Mouse (Mus musculus) left cerebral cortex, postnatal 25 days (tissue): ENCODE measurements at regions not wholly inside any gene's neighbourhood (a gene's known extent, or its start where the extent isn't known, plus 50 kb on each side); places are given as distances from the start of the nearest gene placed in this dataset.

Experiments
- DNase-seq, 2 experiments: peaks; one replicate each; pipeline ENCODE4 v3.0.0; 2022; ENCODE audit warnings: low spot score in 2 of 2, mixed read lengths in 1 of 2
- intact Hi-C: fragments of 180-260 bp; cut with DNase I; formaldehyde crosslinking; loops from one replicate; pipeline ENCODE4 v1.15.1; 2025

GRCm38 (mm10) chr2:64860113-64860512, 164.7 kb downstream of the Grb14 start:
- no peak for DNase-seq
- intact Hi-C loops, result no loop called here

GRCm38 (mm10) chr2:64853918-64854317, 170.9 kb downstream of the Grb14 start:
- peak; percentile 86 to 87 for DNase-seq
- intact Hi-C loops, result loop anchor here (2.0 to 10.0 kb wide), 4 partner anchors 759 to 1382 kb away; partner anchors contain the start of gene Fign

- DNase-seq, result no peak
- intact Hi-C loops, result loop anchor here (5.0 to 10.0 kb wide), 3 partner anchors 758 to 1381 kb away; partner anchors contain the start of gene Fign
These were observed 171.9 kb downstream of the Grb14 start for GRCm38 (mm10) chr2:64852913-64853312.

- intact Hi-C loops, result loop anchor here (5.0 to 10.0 kb wide), 3 partner anchors 756 to 1379 kb away; partner anchors contain the start of gene Fign
- DNase-seq, result no peak
These were observed 173.7 kb downstream of the Grb14 start for GRCm38 (mm10) chr2:64851096-64851495.

GRCm38 (mm10) chr2:64850656-64851055, 174.1 kb downstream of the Grb14 start:
- intact Hi-C loops, result loop anchor here (5.0 to 10.0 kb wide), 3 partner anchors 756 to 1378 kb away; partner anchors contain the start of gene Fign
- DNase-seq, result no peak

GRCm38 (mm10) chr2:64824494-64824893, 200.3 kb downstream of the Grb14 start:
- no peak for DNase-seq
- intact Hi-C loops, result no loop called here

GRCm38 (mm10) chr2:64823905-64824304, 200.9 kb downstream of the Grb14 start:
- no peak for DNase-seq
- intact Hi-C loops, result no loop called here

- no peak for DNase-seq
- intact Hi-C loops, result no loop called here
These were observed 201.7 kb downstream of the Grb14 start for GRCm38 (mm10) chr2:64823074-64823473.

- DNase-seq, result no peak
- intact Hi-C loops, result no loop called here
These were observed 206.6 kb downstream of the Grb14 start for GRCm38 (mm10) chr2:64818159-64818558.
